Mouse (Mus musculus) liver, adult 2 months (tissue): ENCODE results near the gene Pparg.

Source experiments
- CTCF ChIP-seq: fragments of 200-500 bp; IDR thresholded peaks from 2 replicates; pipeline ENCODE4 v1.5.1; 2011; ENCODE audit warnings: low read depth, low read length, control low read depth
- POLR2A ChIP-seq: fragments of 200-500 bp; IDR thresholded peaks from 2 replicates; pipeline ENCODE4 v1.6.1; 2011; ENCODE audit warnings: low read length, control low read depth; ENCODE audit not compliant: insufficient read depth; ENCODE audit errors: extremely low read depth

- TF ChIP-seq POLR2A (no peak), CTCF (no peak)
These were observed 144.2 kb downstream of the Pparg start for GRCm38 (mm10) chr6:115504915-115505314.
